Mouse (Mus musculus): Measurements from ENCODE around the gene Exosc9.

The Exosc9 gene

DNA sequence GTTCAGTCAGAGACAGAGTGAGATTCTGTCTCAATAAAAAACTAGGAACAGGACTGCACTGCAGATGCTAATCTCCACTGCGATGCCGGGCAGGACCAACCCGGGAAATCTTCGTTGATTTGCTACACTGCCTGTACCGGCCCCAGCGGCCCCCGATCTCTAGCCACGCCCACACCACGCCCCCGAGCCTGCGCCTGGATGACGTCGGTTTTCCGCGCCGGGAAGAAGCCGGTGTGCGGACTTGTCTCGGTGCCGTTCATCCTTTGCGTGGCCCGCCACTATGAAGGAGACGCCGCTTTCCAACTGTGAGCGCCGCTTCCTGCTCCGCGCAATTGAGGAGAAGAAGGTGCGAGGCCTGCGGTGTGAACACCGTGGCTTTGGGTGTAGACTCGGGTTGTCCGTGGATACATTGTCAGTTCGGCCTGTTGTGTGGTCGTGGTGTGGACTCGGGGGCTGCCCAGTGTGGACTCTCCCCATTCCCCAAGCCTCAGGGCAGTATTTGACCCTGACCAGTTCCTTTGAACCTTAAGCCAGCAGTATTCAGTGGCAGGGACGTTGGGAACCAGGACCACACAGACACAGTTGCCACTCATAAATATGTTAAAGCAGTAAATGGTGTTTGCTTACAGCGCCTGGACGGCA is at the start of gene Exosc9:
Gene Exosc9, plus strand, starts transcription at position 201 of the 642 bp plus-strand sequence.
- peak; percentile 96 for DNase-seq

DNA sequence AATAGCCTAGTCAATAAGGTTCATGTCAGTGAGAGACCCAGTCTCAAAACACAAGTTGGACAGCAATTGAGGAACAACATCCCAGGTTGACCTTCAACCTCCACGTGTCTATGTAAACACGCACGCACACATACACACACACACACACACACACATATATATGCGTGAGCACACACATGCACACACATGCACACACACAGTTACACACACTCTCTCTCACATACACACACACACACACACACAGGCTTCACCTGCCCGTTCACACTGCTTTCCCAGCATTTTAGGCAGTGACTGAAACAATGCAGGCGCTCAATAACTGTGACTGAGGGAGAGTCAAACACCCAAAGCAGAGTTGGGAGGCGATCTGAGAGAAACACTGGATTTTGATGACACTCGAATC is 47.1 kb upstream of the Exosc9 start:
- DNase-seq: no peak

DNA sequence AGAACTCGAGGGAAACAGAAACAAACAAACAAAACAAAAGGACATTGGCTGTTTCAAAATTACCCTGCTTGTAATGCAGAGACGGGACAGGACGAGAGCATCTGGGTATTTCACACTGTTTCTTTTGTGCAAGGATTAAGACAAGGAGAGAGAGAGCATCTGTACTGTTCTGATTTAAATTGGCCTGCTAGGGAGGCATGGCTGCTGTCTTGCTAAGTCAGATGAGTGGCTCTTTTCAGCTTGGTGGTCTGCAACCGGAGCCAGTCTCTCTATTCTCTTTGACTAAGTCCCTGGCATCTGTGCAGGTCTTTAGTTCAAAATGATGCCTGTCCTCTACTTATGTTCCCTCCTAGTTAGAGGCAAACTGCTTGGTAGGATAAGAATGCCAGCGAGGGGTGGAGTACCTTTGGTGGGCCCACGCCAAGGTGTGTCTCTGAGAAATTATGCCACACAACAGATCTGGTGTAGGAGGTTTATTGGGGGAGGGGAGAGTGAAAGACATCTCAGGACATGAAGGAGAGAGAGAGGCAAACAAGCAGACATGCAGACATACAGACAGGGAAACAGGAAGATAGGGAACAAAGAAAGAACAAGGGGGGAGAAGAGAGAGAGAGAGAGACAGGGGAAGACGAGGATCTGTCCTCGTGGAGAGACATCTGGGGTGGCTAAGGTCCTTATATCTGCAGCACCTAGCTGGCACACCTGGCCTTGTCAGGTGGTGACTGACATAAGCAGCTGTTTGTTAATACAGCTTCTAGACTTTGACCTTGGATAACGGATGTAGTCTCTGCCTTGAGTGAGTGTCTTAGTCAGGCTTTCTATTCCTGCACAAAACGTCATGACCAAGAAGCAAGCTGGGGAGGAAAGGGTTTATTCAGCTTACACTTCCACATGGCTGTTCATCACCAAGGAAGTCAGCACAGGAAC is 46.3 kb upstream of the Exosc9 start:
- no peak for DNase-seq

DNA sequence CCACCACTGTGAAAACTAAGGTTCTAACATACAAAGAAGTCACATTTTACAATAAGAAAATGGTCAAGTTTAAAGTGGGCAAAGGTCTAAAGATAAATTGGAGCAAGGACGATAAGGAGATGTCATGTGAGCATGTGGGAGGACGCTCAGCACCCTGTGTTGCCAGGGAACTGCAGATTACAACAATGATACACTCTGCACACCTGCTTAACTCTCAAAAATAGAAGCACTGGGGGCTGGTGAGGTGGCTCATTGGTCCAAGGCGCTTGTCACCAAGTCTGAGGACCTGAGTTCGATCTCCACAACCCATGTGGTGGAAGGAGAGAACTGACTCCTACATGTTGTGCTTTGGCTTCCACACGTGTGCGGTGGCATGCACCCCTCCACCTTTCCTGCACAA is 40.9 kb upstream of the Exosc9 start:
- DNase-seq: no peak

DNA sequence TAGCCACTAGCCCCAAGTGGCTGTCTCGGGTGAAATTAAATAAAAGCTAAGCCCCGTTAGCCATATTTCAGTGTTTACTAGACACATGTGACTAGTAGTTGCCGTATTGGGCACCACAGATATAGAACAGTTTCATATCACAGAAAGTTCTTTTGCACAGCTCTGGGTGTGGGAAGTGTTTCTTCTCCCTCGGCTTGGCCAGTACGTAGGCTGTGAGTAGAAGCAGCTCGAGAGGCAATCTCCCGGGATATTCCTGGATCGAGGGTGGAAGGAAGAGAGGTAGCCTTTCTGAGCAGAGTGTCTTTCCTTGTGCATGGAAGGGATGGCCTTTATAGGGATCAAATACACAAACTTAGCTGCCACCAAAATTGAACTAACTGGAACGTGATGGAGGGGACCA is 36.2 kb upstream of the Exosc9 start:
- no peak for DNase-seq

DNA sequence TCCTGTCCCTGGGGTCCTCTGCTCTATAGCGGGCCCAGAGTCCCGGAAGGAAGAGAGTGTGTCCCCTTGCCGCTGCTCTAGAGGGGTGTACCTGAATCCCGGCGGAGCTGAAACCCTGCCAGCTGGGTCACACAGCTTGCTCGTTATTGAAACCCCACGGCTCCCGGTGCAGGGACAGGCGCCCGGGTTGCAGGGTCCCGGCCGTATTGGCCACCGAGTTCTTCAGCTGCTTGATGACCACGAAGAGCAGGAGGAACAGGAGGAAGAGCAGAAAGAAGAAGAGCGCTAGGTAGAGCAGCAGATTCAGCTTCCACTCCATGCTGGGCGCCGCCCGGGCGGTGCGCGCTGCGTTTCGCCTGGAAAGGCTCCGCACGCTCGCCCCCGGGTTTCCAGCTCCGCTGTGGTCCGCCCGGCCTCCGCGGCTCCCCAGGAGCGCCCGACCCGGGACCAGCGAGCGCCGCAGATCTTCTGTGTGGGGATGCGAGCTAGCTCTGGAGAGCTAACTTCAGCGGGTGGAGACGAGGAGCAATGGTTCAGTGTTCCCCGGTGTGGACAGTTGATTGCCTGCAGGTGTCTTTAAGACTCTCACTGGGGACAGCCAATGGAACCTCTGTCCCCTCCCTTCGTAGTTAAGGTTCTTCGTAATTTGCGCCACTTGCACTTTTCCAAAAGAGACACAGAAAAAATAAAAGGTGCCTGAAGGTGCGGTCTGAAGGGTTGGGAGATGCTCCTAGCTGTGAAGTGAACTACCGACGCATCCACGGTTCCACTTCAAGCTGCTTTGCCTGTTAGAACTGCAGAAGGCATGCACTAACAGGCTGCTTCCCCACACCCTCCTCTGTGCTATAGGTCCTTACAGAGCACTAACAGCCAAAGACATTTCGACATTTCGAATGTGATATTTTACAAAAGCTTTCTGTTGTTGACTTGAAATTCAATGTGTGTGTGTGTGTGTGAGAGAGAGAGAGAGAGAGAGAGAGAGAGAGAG is 31.0 kb upstream of the Exosc9 start, which contains the start of gene Gm11549:
Gene Gm11549, minus strand, starts transcription at position 741 of the 988 bp plus-strand sequence.
- DNase-seq: no peak

DNA sequence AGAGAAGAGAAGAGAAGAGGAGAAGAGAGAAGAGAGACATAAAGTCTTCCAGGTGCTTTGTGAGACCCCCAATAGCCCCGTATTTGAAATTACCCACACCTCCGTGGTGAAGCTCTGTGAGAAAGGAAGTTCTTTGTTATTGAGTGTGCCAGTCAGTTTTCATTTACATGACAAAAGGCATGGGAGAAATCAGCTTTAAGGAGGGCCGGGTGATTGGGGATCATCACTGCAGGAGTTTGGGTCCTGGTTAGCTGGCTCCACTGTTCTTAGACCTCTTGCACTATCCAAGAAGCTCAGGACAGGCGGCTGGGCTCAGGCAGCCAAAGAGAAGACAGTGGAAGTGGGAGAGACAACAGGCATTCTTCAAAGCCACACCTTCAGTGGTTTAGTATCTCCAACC is 30.3 kb upstream of the Exosc9 start:
- DNase-seq: no peak

DNA sequence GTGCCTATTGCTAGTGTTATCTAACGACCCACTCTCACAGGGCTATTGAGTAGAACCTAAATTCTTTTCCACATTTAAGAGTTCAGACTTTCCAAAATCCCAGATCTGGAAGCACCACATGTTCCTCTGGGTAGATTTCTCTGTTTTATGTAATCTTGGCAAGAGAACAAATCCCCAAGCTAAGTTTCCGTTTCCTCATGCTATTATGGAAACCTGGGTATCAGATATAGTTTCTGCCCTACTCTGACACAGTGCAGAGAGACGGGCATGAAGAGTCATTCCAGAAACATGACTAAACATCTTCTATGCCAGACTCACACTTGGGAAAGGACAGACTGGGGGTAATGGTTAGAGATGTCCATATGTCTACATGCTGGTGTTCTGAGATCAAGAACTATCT is 27.9 kb upstream of the Exosc9 start:
- DNase-seq: no peak

DNA sequence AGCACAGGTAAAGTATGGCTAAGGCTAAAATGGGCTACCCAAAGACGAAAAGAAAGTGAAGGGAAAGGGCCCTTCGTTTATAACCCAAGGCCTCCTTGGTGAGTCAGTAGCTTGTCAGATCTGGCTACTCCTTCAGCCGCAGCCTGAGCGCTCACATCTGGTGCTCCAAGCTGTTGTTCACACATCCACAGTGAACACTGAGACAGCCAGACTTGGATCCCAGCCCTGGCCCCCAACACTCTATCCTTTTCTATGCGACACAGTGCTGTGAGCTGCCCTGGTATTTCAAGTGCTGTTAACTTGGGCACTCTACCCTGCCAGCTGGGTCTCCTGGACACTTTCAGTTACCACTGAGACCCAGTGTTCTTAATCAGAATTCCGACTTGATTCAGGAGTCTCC is 22.1 kb upstream of the Exosc9 start:
- no peak for DNase-seq

DNA sequence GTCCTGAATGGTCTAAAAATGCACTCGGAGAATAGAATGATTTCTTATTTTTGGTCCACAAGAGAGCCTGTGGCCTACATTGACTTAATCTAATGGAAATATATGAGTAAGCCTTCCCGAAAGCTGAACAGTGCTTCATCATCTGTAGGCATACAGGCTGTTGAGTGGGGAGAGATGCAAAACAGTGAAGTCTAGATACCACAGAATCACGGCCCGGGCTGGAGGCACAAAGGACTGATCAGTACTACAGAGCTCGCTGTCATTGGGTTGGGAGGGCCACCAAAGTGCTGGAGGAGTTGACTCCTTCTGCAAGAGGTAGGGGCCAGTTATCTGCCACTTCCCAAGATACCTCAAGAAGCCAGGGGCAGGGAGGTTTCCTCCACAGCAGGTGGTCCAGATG is 21.6 kb upstream of the Exosc9 start:
- DNase-seq: no peak

DNA sequence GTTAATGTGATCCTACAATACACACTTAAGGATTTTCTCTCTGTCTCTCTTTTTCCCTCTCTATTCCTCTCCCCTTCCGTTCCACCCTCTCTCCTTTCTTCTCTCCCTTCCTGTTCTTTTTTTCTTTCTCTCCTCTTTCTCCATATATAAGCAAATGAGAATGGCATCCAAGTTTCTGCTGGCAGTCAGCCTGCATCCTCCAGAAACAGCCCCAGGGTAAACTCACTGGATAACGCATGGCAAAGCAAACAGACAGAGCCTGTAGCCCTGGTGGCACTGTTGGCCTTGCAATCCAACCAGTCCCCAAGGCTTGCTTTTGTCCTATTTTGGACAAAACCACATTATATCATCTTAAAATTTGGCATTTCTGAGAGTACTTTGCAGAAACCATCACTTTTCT is 21.2 kb upstream of the Exosc9 start:
- DNase-seq: no peak

DNA sequence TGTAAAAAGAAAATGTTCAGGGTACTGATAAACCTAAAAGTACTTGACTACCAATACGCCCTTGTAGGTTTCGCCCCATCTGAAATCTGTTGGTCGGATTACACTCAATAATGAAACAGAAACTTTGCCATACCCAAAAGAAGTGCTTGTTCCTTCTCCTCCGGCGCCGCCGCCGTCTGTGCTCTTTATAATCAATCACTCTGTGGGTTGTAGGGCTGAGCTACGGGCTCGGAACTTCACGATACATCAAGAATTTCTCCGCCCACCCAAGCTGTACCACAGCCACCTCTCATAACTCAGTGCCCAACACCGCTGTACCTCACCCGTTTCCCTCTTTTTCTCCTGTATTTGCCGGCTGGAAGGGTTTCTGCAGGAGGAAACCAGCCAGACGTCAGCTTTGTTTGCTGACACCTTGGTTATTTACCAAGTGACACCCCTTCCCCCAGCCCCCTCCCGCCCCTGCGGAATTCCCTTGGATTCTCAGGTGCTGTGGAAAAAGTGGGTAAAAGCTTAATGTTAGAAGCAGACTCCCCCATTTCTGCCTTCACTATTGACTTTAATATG is 20.3 kb upstream of the Exosc9 start:
- DNase-seq: no peak

DNA sequence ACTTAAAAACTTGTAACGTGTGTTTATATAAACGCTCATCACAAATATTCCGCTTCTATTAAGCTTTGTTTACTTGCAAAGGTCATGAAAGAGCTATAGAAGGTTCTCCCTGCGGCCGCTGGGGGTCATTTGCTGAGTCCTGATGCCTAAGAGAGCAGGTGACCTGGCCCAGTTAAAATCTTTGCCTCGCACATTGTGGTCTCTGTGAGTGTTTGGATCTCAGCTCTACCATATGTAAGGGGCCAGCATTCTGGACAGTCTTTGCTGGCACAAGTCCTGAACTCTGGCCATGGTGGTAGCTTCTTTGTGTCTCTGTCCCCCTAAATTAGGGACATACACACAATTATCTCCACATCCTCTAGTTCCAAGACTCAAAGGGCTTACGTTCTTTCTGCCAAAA is 19.7 kb upstream of the Exosc9 start:
- no peak for DNase-seq

DNA sequence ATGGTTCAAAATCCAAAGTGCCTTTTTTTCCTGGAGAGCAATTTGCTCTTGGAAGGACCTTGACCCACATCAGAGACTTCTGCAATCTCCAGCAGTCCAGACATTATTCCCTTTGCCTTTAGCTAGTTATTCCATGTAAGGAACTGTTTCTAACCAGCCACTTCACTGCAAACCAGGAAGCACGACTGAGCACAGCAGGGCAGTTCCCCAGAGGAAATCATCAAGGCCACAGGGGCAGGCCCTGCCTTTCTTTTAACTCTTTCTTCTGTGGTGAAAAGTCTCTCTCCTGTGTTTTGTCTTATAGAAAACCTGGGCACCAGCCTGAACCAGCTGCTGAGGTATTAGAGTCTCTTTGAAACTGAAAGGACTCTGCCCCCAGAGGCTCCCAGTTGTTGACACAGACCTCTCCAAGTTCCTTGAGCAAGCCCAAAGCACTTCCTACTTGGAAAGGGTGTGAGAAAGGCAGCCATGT is 19.2 kb upstream of the Exosc9 start:
- no peak for DNase-seq

DNA sequence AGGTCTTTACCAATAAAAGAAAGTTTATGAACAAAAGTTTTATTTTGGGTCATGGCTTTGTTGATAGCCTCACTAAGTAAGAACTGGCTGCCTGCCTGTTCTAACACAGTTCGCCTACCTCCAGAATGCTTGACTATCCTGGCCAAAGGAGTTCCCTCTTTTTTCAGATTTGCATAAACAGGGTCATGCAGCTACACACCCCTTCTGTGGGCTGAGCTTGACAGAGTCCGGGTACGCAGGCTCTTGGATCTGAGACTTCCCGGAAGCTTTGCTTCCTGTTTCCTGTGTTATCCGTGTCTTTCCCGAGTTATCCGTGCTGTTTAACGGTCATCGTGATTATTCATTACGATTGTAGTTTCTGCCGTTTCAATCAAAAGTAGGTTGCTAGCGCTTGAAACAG is 16.4 kb upstream of the Exosc9 start:
- no peak for DNase-seq

DNA sequence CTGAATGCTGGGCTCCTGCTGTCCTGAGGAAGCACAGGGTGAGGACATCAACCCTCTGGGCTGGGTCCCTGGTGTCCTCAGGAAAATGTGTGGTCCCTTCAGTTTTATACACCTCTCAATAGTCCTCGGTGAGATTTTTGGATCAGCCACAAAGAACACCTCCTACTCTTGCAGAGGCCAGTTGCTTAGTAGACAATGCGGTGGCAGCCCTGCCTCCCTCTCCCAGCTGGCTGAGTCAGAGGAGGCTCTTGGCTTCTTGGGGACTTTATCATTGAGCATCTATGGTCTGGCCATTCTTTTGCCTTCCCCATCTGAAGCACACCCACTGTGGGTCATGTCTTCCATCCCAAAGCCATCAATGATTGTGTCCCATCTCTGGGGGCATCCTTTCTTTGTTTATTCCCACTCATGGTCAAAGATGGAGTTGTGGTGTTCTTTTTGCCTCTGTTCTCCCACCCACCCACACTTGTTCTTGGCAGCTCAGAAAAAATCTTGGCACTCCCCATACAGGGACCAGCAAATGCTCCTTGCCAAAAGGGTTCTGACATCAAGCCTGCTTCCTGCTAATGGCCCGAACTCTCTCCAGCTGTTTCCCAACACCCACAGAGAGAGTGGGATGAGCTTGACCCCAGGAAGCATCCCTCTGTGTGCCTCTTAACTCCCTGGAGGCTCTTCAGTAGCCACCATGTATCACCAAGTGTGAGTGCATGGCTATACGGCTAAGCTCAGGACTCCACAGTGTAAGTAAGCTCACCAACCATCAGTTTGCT is 14.5 kb upstream of the Exosc9 start:
- no peak for DNase-seq

DNA sequence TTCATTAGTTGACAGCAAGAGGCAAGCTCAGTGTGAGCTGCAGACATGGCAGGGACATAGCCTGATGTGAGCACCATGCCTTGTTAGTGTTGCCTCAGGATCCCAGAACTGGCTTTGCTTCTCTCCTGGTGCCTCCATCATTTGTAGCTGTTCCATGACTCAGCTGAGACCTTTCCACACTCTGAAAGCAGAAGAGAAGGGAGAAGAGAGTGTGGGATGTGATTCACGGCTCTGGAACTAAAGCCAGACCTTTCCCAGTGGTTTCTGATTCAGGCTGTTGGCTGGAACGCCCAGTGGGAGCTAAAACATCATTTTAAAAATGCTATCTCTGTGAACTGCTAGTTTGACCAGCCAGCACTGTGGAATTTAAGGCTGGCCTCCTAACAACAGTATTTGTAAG is 11.7 kb upstream of the Exosc9 start:
- no peak for DNase-seq

DNA sequence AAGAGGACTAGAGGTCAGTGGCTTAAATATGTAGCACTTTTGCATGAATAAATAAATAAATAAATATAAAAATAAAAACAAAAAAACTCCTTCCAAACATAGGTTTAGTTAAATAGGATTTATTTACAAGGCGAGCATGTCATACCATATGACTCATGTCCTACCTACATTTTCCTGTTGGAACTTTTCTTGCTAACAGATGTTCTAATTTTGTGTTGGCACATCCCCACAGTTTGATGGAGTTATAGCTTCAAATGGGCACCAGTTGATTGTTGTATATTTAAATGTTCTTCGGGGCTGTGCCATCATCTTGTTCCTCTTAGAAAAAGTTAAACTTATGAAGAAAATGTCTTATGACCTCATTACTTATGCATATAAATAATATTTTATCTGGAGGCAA is 11.0 kb upstream of the Exosc9 start:
- DNase-seq: no peak

DNA sequence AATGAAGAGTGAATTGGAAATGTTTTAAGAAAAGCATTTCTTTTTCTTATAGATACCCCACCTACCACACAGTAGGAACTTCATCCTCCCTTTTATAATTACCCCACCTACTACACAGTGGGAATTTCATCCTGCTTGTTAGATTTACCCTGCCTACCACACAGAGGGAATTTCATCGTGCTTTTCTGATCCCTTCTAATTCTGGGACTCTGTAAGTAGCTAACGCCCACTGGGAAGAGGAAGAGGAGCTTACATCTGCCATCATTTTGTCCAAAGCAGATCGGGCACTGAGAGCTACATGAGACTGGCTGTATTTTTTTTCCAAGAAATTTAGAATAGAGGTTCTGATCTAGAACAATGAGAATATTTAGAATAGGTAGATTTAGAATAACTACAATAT is 7.4 kb upstream of the Exosc9 start:
- no peak for DNase-seq

DNA sequence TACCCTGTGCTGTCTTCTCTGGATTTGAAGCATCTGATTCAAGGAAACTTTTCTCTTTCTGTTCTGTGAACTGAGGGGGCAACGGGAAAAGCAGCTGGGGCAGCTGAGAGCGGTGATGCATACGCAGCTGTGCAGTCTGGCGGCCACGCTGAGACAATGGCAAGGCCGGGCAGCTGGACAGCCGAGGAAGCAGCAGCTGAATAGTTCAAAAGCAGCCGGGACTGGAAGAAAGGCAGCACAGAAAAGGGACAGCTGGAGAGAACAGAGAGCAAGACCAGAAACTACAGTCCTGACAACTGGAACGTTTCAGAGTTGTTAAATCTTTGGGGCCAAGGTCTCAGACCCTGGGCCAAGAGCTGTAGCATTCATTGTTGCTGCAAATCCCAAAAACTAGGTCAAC is 1.1 kb upstream of the Exosc9 start:
- DNase-seq: no peak

DNA sequence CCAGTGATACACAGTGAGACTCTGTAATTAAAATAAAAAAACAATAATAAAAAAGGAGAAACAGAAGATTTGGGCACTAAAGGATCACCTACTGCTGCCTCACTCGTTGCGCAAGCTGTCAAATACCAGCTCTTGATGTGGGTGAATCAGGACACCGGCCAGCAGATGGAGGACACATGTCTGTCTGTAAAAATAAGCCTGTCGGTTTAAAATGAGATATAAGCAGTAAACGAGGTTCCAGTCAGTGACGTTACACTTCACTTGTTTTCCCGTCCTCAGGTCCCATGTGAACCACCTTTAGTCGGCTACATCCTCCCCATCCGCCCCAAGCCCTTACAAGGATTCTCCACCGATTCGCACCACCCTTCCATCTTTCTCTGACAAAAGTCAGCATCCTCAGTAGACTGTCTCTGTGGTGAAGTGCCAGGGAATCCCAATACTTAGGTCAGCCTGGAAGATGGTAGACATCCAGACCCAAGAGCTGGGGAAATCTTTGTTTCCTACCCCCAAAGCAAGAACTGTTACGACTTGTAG is 488 bp upstream of the Exosc9 start:
- DNase-seq: peak; percentile 20

DNA sequence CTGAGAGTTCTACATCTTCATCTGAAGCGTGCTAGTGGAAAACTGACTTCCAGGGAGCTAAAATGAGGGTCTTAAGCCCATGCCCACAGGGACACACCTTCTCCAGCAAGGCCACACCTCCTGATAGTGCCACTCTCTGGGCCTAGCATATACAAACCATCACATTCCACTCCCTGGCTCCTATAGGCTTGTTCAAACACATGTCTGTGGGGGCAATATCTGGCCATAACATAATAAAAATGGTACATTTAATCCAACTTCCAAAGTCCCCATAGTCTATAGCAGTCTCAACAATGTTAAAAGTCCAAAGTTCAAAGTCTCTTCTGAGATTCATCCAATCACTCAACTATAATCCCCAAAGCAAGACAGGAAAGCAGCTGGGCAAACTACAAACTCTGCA is 5.2 kb downstream of the Exosc9 start:
- no peak for DNase-seq

Data from thymus, postnatal 14 days (tissue).